ENCODE assay signal across 8 mouse cellular contexts in genomic region chr11:120624680-120625111, GRCm38 (mm10). TPM values are rescaled to one million over a fixed set of nuclear protein-coding genes. Genes with fewer than 3 reads are reported as not detected.
DNase-seq lines count a peak whose midpoint lies in the region; ATAC-seq lines count a peak whose summit lies in the region.

No protein-coding gene starts in this region.

- H3K27ac ChIP-seq in heart, embryonic 11.5 days (ENCODE audit: low read depth, low read length) = peak overlapping the region; percentile 84
- H3K27ac ChIP-seq in kidney, embryonic 16.5 days (ENCODE audit: low read length) = peak overlapping the region; percentile 74
- peak overlapping the region; percentile 97 for H3K27ac ChIP-seq in liver, embryonic 11.5 days (ENCODE audit: low read depth, low read length)
- H3K27ac ChIP-seq in stomach, embryonic 16.5 days (ENCODE audit: low read length) = peak overlapping the region; percentile 89

- H3K4me2 ChIP-seq in heart, embryonic 11.5 days = peak overlapping the region; percentile 94
- H3K4me2 ChIP-seq in kidney, embryonic 16.5 days (replicated peaks; ENCODE audit: low read depth, low read length) = peak overlapping the region; percentile 96
- H3K4me2 ChIP-seq in liver, embryonic 11.5 days = peak overlapping the region; percentile 81
- H3K4me2 ChIP-seq in stomach, embryonic 16.5 days (ENCODE audit: low read depth, low read length) = peak overlapping the region; percentile 90

- no peaks in the 10 kb centered on the region for H3K9me3 ChIP-seq in heart, embryonic 11.5 days (replicated peaks; ENCODE audit: control insufficient read depth, low read length)
- no peaks in the 10 kb centered on the region for H3K9me3 ChIP-seq in kidney, embryonic 16.5 days (ENCODE audit: low read length)
- H3K9me3 ChIP-seq in liver, embryonic 11.5 days (ENCODE audit: control insufficient read depth, low read length) = no peaks in the 10 kb centered on the region
- no peaks in the 10 kb centered on the region for H3K9me3 ChIP-seq in stomach, embryonic 16.5 days (replicated peaks; ENCODE audit: control insufficient read depth, low read length)

- DNase-seq in CD4-positive helper T cell, adult 2 months (ENCODE audit: low read depth, low spot score) = peak; percentile 88
- DNase-seq in brain, adult 2 months (ENCODE audit: low read depth, low spot score) = peak; percentile 93
- DNase-seq in liver, embryonic 11.5 days (ENCODE audit: low spot score) = peak; percentile 83
- peak; percentile 75 to 82 for DNase-seq in natural killer cell, adult 2 months (ENCODE audit: low spot score in 2 of 2)

- peaks cover 23% of the 10 kb centered on the region for H3K4me1 ChIP-seq in heart, embryonic 11.5 days (ENCODE audit: control insufficient read depth, insufficient read depth, low read length)
- peaks cover 21% of the 10 kb centered on the region for H3K4me1 ChIP-seq in kidney, embryonic 16.5 days (ENCODE audit: insufficient read depth, low read length)
- H3K4me1 ChIP-seq in liver, embryonic 11.5 days (replicated peaks; ENCODE audit: control insufficient read depth, insufficient read depth, low read length) = peaks cover 48% of the 10 kb centered on the region
- H3K4me1 ChIP-seq in stomach, embryonic 16.5 days (ENCODE audit: control insufficient read depth, insufficient read depth, low read length) = peaks cover 21% of the 10 kb centered on the region

- H3K27me3 ChIP-seq in heart, embryonic 11.5 days (ENCODE audit: control insufficient read depth, insufficient read depth, low read length) = no peaks in the 10 kb centered on the region
- H3K27me3 ChIP-seq in kidney, embryonic 16.5 days (ENCODE audit: insufficient read depth, low read length) = no peaks in the 10 kb centered on the region
- H3K27me3 ChIP-seq in liver, embryonic 11.5 days (replicated peaks; ENCODE audit: control insufficient read depth, insufficient read depth, low read length) = no peaks in the 10 kb centered on the region
- no peaks in the 10 kb centered on the region for H3K27me3 ChIP-seq in stomach, embryonic 16.5 days (ENCODE audit: control insufficient read depth, insufficient read depth, low read length)

- H3K36me3 ChIP-seq in heart, embryonic 11.5 days (ENCODE audit: control insufficient read depth, insufficient read depth, low read length) = peaks cover 21% of the 10 kb centered on the region; the same call in 1 of the 2 replicates
- peaks cover 43% of the 10 kb centered on the region for H3K36me3 ChIP-seq in kidney, embryonic 16.5 days (ENCODE audit: insufficient read depth, low read length)
- H3K36me3 ChIP-seq in liver, embryonic 11.5 days (ENCODE audit: control insufficient read depth, insufficient read depth, low read length) = peaks cover 34% of the 10 kb centered on the region
- H3K36me3 ChIP-seq in stomach, embryonic 16.5 days (ENCODE audit: control insufficient read depth, insufficient read depth, low read length) = peaks cover 13% of the 10 kb centered on the region; the same call in 1 of the 2 replicates

- peak; percentile 65 for ATAC-seq in erythroblast, adult 5-6 weeks (replicated peaks; ENCODE audit: low FRiP score, poor library complexity, severe bottlenecking)
- peak; percentile 58 for ATAC-seq in heart, embryonic 11.5 days (replicated peaks; ENCODE audit: insufficient number of reproducible peaks, low FRiP score, low TSS enrichment)
- ATAC-seq in kidney, embryonic 16.5 days (ENCODE audit: low FRiP score, low TSS enrichment) = peak; percentile 82
- ATAC-seq in liver, embryonic 11.5 days (replicated peaks; ENCODE audit: low FRiP score) = peak; percentile 76
- peak; percentile 79 for ATAC-seq in stomach, embryonic 16.5 days (ENCODE audit: insufficient read depth, low FRiP score)

- WGBS in heart, embryonic 11.5 days (ENCODE audit: insufficient replicate concordance) = under 1% methylated on average over 53 of the region's 53 CpGs
- 0% methylated on average over 52 of the region's 53 CpGs for WGBS in kidney, embryonic 16.5 days
- under 1% methylated on average over 46 of the region's 53 CpGs for WGBS in liver, embryonic 11.5 days
- WGBS in stomach, embryonic 16.5 days = under 1% methylated on average over 53 of the region's 53 CpGs

- H3K4me3 ChIP-seq in heart, embryonic 11.5 days (ENCODE audit: low read depth, low read length) = peak overlapping the region; percentile 99
- peak overlapping the region; percentile 95 for H3K4me3 ChIP-seq in kidney, embryonic 16.5 days (ENCODE audit: low read length)
- peak overlapping the region; percentile 100 for H3K4me3 ChIP-seq in liver, embryonic 11.5 days (ENCODE audit: low read depth, low read length)
- peak overlapping the region; percentile 100 for H3K4me3 ChIP-seq in stomach, embryonic 16.5 days (replicated peaks; ENCODE audit: low read length)

- peak overlapping the region; percentile 86 for H3K9ac ChIP-seq in heart, embryonic 11.5 days (ENCODE audit: low read depth, low read length)
- peak overlapping the region; percentile 77 for H3K9ac ChIP-seq in kidney, embryonic 16.5 days (replicated peaks; ENCODE audit: low read length)
- peak overlapping the region; percentile 97 for H3K9ac ChIP-seq in liver, embryonic 11.5 days (ENCODE audit: low read depth, low read length)
- H3K9ac ChIP-seq in stomach, embryonic 16.5 days (ENCODE audit: low read length) = peak overlapping the region; percentile 83

RNA-seq across cellular contexts. Expression of gene Sirt7, which starts 0.3 kb away (rescaled TPM):
- total RNA-seq in erythroblast, adult 5-6 weeks (2015; ENCODE audit: low replicate concordance) = 21.9 and 26.1 TPM in 2 replicates
- 48.8 and 52.1 TPM in 2 replicates for total RNA-seq in erythroblast, adult 5-6 weeks (2017; ENCODE audit: low replicate concordance)
- polyA plus RNA-seq in heart, embryonic 11.5 days (2014; fragmentation: Nextera tagmentation; extraction: Ambion mirVana) = 18.8 and 22.5 TPM in 2 replicates
- 38.9 and 39.3 TPM in 2 replicates for polyA plus RNA-seq in kidney, embryonic 16.5 days (2015; fragmentation: Nextera tagmentation; extraction: Ambion mirVana)
- polyA plus RNA-seq in liver, embryonic 11.5 days (2014; fragmentation: Nextera tagmentation; extraction: Ambion mirVana) = 48.6 and 54.8 TPM in 2 replicates
- polyA plus RNA-seq in stomach, embryonic 16.5 days (2015; fragmentation: Nextera tagmentation; extraction: Ambion mirVana) = 36.6 and 37.7 TPM in 2 replicates

RNA-seq across cellular contexts. Expression of gene Pcyt2, which starts 7.0 kb away (rescaled TPM):
- total RNA-seq in erythroblast, adult 5-6 weeks (2015; ENCODE audit: low replicate concordance) = 7.7 and 20.7 TPM in 2 replicates
- 19.8 and 39.8 TPM in 2 replicates for total RNA-seq in erythroblast, adult 5-6 weeks (2017; ENCODE audit: low replicate concordance)
- 79.2 and 79.9 TPM in 2 replicates for polyA plus RNA-seq in heart, embryonic 11.5 days (2014; fragmentation: Nextera tagmentation; extraction: Ambion mirVana)
- polyA plus RNA-seq in kidney, embryonic 16.5 days (2015; fragmentation: Nextera tagmentation; extraction: Ambion mirVana) = 164 and 174 TPM in 2 replicates
- 165 and 175 TPM in 2 replicates for polyA plus RNA-seq in liver, embryonic 11.5 days (2014; fragmentation: Nextera tagmentation; extraction: Ambion mirVana)
- 185 and 197 TPM in 2 replicates for polyA plus RNA-seq in stomach, embryonic 16.5 days (2015; fragmentation: Nextera tagmentation; extraction: Ambion mirVana)

RNA-seq across cellular contexts. Expression of gene Mafg, which starts 8.7 kb away (rescaled TPM):
- total RNA-seq in erythroblast, adult 5-6 weeks (2015; ENCODE audit: low replicate concordance) = 65.3 and 78.0 TPM in 2 replicates
- 137 and 154 TPM in 2 replicates for total RNA-seq in erythroblast, adult 5-6 weeks (2017; ENCODE audit: low replicate concordance)
- polyA plus RNA-seq in heart, embryonic 11.5 days (2014; fragmentation: Nextera tagmentation; extraction: Ambion mirVana) = 19.4 and 20.2 TPM in 2 replicates
- polyA plus RNA-seq in kidney, embryonic 16.5 days (2015; fragmentation: Nextera tagmentation; extraction: Ambion mirVana) = 24.3 and 25.4 TPM in 2 replicates
- 32.6 and 34.8 TPM in 2 replicates for polyA plus RNA-seq in liver, embryonic 11.5 days (2014; fragmentation: Nextera tagmentation; extraction: Ambion mirVana)
- 19.5 and 22.1 TPM in 2 replicates for polyA plus RNA-seq in stomach, embryonic 16.5 days (2015; fragmentation: Nextera tagmentation; extraction: Ambion mirVana)

RNA-seq across cellular contexts. Expression of gene Npb, which starts 16.4 kb away (rescaled TPM):
- not detected in 2 replicates for total RNA-seq in erythroblast, adult 5-6 weeks (2015; ENCODE audit: low replicate concordance)
- not detected in 2 replicates for total RNA-seq in erythroblast, adult 5-6 weeks (2017; ENCODE audit: low replicate concordance)
- polyA plus RNA-seq in heart, embryonic 11.5 days (2014; fragmentation: Nextera tagmentation; extraction: Ambion mirVana) = 8.8 and 9.1 TPM in 2 replicates
- polyA plus RNA-seq in kidney, embryonic 16.5 days (2015; fragmentation: Nextera tagmentation; extraction: Ambion mirVana) = 27.7 and 33.8 TPM in 2 replicates
- 3.6 and 6.3 TPM in 2 replicates for polyA plus RNA-seq in liver, embryonic 11.5 days (2014; fragmentation: Nextera tagmentation; extraction: Ambion mirVana)
- polyA plus RNA-seq in stomach, embryonic 16.5 days (2015; fragmentation: Nextera tagmentation; extraction: Ambion mirVana) = 14.9 and 19.1 TPM in 2 replicates

RNA-seq across cellular contexts. Expression of gene Pycr1, which starts 18.9 kb away (rescaled TPM):
- total RNA-seq in erythroblast, adult 5-6 weeks (2015; ENCODE audit: low replicate concordance) = 2.3 TPM in 1 of 2 replicates, not detected in the other
- not detected in 2 replicates for total RNA-seq in erythroblast, adult 5-6 weeks (2017; ENCODE audit: low replicate concordance)
- 22.8 and 24.9 TPM in 2 replicates for polyA plus RNA-seq in heart, embryonic 11.5 days (2014; fragmentation: Nextera tagmentation; extraction: Ambion mirVana)
- 26.8 and 27.3 TPM in 2 replicates for polyA plus RNA-seq in kidney, embryonic 16.5 days (2015; fragmentation: Nextera tagmentation; extraction: Ambion mirVana)
- 18.5 and 21.2 TPM in 2 replicates for polyA plus RNA-seq in liver, embryonic 11.5 days (2014; fragmentation: Nextera tagmentation; extraction: Ambion mirVana)
- 37.8 and 38.0 TPM in 2 replicates for polyA plus RNA-seq in stomach, embryonic 16.5 days (2015; fragmentation: Nextera tagmentation; extraction: Ambion mirVana)

Comparison
In these comparisons a context has a peak if more than half of its experiments do, and no peak if none do; other contexts are left out.
1. Peak in every context shown above with its lines: DNase-seq, ATAC-seq, H3K4me3 ChIP-seq and H3K27ac ChIP-seq.